Mouse (Mus musculus) CD4-positive, CD25-positive, alpha-beta regulatory T cell, adult 2 months (primary cell): ENCODE measurements around the gene Pde2a.
A peak's percentile ranks its signal among the peaks of the same experiment; 100 is the strongest.

Experiments used
- DNase-seq: peaks from one replicate; pipeline ENCODE4 v3.0.0-alpha.2; 2012; ENCODE audit warnings: low read depth, low spot score

The Pde2a gene

GRCm38 (mm10) chr7:101421529-101421928 lies at the start of gene Pde2a:
Gene Pde2a (plus strand): TSS chr7:101421691.
- DNase-seq: no peak

GRCm38 (mm10) chr7:101373082-101373481 lies 48.4 kb upstream of the Pde2a start:
- no peak for DNase-seq

- peak; percentile 76 for DNase-seq
Observed at GRCm38 (mm10) chr7:101374155-101374554, 47.3 kb upstream of the Pde2a start.

DNA sequence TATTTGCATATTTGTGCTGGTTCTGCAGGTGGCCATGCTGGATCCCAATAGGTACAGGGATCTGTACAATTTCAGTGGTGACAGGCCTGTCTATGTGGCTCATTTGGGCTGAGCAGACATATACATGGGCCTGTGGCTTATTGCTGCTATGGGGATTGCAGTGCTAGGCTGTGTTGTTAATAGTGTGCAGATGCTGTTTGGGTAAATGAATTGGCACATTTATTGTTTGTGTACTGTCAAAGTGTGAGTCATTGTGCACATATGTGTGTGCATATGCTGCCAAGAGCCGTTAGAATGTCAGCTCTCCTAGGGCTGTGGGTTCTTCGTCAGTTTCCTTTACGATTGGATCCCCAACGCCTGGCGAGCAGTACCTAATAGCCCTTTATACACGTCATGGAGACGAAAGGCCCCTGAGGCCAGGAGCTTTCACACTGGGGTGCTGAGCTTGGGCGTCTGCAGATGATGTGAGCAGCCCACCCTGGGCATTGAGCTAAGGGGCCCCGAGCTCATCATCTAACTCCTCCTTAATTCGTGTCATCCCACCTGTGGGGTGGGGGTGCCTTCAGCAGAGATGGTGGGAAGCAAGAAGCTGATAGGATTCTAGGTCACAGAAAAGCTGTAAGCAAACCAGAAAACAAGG lies 44.7 kb upstream of the Pde2a start:
- no peak for DNase-seq

DNA sequence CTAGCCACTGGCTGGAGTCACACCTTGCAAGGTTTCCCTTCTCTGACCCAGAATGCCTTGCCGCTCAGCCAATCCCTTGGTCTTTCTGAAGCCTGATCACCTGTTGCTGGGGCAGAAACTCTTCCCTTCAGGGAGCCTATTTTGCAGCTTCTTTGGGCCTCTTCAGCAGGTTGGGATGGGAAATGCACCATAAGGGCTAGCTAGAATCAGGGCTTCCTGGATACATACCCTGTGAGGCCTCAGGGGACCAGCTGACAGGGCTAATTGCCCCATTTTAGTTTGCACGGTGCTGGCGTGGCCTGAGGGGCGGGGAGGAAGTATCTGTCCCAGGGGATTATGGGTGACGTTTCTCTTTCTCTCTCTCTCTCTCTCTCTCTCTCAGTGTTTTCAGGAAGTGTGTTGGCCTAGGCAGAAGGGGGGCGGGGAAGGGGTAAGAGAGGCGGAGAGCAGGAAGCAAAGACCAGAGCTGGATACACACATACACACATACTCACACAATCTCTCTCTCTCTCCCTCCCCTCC lies 43.7 kb upstream of the Pde2a start:
- DNase-seq: peak; percentile 89

GRCm38 (mm10) chr7:101378285-101378684 lies 43.2 kb upstream of the Pde2a start:
- no peak for DNase-seq

- peak; percentile 20 for DNase-seq
Observed at GRCm38 (mm10) chr7:101378796-101379465, 42.6 kb upstream of the Pde2a start.

DNA sequence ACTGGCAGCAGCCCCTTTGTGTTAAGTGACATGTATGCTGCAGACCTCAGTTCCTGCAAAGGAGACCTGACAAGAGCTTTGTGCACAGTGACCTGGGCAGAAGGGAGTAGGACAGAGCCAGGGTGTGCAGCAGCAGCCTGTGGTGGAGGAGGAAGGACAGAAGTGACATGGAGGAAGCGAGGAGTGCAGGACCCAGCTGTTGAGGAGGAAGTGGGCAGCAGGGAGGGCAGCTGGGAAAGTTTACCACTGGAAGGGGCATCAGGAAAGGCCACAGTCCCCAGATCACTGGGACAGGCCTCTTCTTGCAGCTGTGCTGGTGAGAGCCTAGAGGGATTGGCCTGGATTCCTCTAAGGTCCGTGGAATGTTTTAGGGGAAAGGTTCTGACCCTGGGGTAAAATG lies 41.8 kb upstream of the Pde2a start:
- DNase-seq: no peak

GRCm38 (mm10) chr7:101381512-101381911 lies 40.0 kb upstream of the Pde2a start:
- no peak for DNase-seq

GRCm38 (mm10) chr7:101382378-101382777 lies 39.1 kb upstream of the Pde2a start:
- peak; percentile 20 for DNase-seq

GRCm38 (mm10) chr7:101383756-101384155 lies 37.7 kb upstream of the Pde2a start:
- no peak for DNase-seq

DNA sequence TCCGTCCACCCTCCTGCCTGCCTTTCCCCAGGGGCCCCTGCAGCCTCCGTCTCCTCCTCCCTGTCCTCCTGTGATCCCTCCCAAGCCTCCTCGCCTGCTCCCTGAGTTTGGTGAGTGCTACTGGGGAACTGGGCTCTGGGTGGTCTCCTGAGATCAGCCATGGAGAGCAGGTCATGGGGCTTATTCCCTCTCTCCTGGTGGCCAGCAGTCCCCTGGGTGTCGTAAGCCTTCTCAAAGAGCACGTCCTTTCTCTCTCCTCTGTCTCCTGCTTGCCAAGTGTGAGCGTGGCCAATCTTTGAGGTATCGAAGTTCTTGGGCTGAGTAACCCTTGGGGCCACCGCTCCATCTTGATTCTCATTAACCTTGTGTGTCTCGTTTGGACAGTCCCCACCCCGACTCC lies 36.6 kb upstream of the Pde2a start:
- DNase-seq: no peak

GRCm38 (mm10) chr7:101385331-101385733 lies 36.2 kb upstream of the Pde2a start:
- DNase-seq: no peak

DNA sequence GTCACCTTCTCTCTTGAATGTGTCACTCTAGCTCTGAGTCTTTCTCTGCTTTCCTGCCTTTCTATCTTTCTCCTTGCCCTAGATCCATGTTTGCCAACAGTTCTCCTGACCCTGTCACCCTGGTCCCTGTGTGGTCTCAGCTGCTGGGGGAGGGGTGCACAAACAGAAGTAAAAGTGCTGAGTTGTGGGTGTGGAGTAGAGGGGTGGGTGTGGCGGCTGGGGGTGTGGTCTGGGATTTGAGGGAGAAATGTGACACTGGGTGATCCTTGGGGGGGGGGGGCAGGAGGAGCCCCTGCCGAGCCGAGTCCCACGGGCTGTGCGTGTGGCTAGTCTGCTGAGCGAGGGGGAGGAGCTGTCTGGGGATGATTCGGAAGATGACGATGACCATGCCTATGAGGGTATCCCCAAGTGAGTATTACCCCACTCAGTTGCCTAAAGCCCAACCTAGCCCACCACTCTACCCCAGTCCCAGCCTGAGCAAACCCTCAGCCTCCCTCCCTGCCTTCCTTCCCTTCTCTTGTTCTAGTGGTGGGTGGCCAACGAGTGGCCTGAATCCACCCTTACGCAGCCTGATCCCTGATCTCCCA lies 35.5 kb upstream of the Pde2a start:
- no peak for DNase-seq

DNA sequence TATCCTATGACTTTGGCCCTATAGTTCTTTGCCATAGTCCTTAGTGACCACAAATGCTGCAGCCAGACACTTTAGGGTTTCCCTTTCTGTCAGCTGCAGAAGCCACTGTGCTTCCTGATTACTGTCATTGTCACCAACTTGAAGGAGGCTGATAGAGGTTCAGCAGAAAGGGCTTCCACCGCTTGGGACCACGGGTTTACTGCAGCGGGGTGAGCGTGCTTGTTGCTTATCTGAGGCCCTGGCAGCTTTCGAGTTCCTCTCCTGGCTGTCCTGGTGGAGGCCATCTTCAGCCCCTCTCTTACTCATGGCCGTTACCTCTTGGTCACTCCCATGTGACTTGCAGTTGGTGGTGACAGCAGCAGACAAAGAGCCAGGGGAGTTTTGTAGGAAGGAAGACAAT lies 32.2 kb upstream of the Pde2a start:
- no peak for DNase-seq

- DNase-seq: no peak
Observed at GRCm38 (mm10) chr7:101391909-101392479, 29.5 kb upstream of the Pde2a start.

- no peak for DNase-seq
Observed at GRCm38 (mm10) chr7:101393015-101393414, 28.5 kb upstream of the Pde2a start.

GRCm38 (mm10) chr7:101393694-101394504 lies 27.6 kb upstream of the Pde2a start:
- DNase-seq: no peak

- DNase-seq: no peak
Observed at GRCm38 (mm10) chr7:101394569-101394968, 26.9 kb upstream of the Pde2a start.

DNA sequence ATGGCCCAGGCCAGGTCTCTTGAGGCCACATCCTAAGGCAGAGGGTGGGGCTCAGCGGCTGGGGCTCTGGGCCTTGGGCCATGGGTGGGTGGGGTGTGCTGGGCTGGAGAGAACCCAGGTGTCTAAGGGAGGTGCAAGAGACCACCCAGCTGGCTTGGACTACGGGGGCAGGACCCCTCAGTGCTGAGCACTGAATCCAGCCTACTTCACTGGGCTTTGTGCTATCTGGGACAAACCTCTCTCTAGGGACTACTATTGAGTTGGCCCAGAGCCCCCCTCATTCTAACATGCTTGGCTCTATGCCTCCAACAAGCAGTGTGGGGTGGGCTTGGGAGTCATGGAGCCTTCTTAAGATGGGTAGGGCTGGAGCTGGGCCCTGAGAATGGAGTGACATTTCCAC lies 26.0 kb upstream of the Pde2a start:
- no peak for DNase-seq

GRCm38 (mm10) chr7:101397175-101397574 lies 24.3 kb upstream of the Pde2a start:
- DNase-seq: no peak

DNA sequence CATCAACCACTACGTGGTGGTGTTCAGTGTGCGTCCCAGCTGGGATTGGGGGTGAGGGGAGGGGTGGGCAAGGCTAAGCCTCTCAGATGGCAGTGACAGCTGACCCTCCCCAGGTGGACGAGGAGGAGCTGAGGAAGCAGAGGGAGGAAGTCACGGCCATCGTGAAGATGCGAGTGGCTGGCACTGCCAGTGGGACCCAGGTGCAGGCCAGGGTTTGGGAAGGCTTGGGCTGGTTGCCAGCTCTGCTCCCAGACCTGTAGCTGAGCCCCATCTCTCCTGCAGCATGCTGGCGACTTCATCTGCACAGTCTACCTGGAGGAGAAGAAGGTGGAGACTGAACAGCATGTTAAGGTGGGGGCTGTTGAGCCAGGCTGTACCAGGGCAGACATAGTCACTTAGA lies 20.0 kb upstream of the Pde2a start:
- no peak for DNase-seq
